Mouse (Mus musculus) gastrocnemius, adult 2 months (tissue): ENCODE measurements at regions not wholly inside any gene's neighbourhood (a gene's known extent, or its start where the extent isn't known, plus 50 kb on each side); places are given as distances from the start of the nearest gene placed in this dataset. TPM values are rescaled to one million over a fixed set of nuclear protein-coding genes. Genes with fewer than 3 reads are reported as not detected.
"Not testable (repeated sequence)": the region's sequence is repeated elsewhere in the genome, so short reads cannot be mapped to it uniquely, and the experiment has no call there.

ENCODE experiments used
- DNase-seq: peaks from one replicate; pipeline ENCODE4 v3.0.0; 2022
- H3K27ac ChIP-seq: fragments of 200-600 bp; 2 replicates; pipeline ENCODE4 v1.8.1; 2022; ENCODE audit warnings: mild to moderate bottlenecking
- H3K4me3 ChIP-seq: fragments of 200-600 bp; 2 replicates; pipeline ENCODE4 v1.8.1; 2022; ENCODE audit warnings: mild to moderate bottlenecking, moderate library complexity
- intact Hi-C: fragments of 180-260 bp; cut with DNase I; formaldehyde crosslinking; loops from one replicate; pipeline ENCODE4 v1.15.1; 2025
- microRNA-seq: library from miRNA; unstranded; fragments of <30 nt; microRNA quantifications from one replicate; pipeline ENCODE4 v1.2.0, GENCODE M21; 2021

GRCm38 (mm10) chr13:66715191-66716161 is 189.2 kb upstream of the Gm10767 start:
- DNase-seq, result not testable (repeated sequence)

GRCm38 (mm10) chr13:66711010-66711409 is 193.7 kb upstream of the Gm10767 start:
- DNase-seq, H3K4me3 ChIP-seq, intact Hi-C loops, H3K27ac ChIP-seq: not testable (repeated sequence)

More at GRCm38 (mm10) chr13:66715191-66716161, 189.2 kb upstream of the Gm10767 start:
- intact Hi-C loops, H3K27ac ChIP-seq, H3K4me3 ChIP-seq: not testable (repeated sequence)

- H3K27ac ChIP-seq, intact Hi-C loops, DNase-seq, H3K4me3 ChIP-seq: not testable (repeated sequence)
Measured at GRCm38 (mm10) chr13:66697983-66698535, 206.7 kb upstream of the Gm10767 start.

GRCm38 (mm10) chr13:66680766-66681165 is 223.9 kb upstream of the Gm10767 start:
- H3K4me3 ChIP-seq, DNase-seq, H3K27ac ChIP-seq, intact Hi-C loops: not testable (repeated sequence)

GRCm38 (mm10) chr13:66642245-66642644 is 201.3 kb upstream of the 2410141K09Rik start:
- intact Hi-C loops, H3K27ac ChIP-seq, DNase-seq, H3K4me3 ChIP-seq: not testable (repeated sequence)

- H3K4me3 ChIP-seq, intact Hi-C loops, H3K27ac ChIP-seq, DNase-seq: not testable (repeated sequence)
Measured at GRCm38 (mm10) chr13:66625761-66626160, 184.8 kb upstream of the 2410141K09Rik start.

GRCm38 (mm10) chr13:66586041-66586440 is 145.1 kb upstream of the 2410141K09Rik start:
- intact Hi-C loops, H3K4me3 ChIP-seq, H3K27ac ChIP-seq: not testable (repeated sequence)
- peak; percentile 15 for DNase-seq

- H3K4me3 ChIP-seq, DNase-seq, intact Hi-C loops, H3K27ac ChIP-seq: not testable (repeated sequence)
Measured at GRCm38 (mm10) chr13:66563616-66564015, 122.7 kb upstream of the 2410141K09Rik start.

GRCm38 (mm10) chr13:66556397-66556796 is 115.5 kb upstream of the 2410141K09Rik start:
- intact Hi-C loops, H3K27ac ChIP-seq, DNase-seq, H3K4me3 ChIP-seq: not testable (repeated sequence)

- H3K4me3 ChIP-seq, H3K27ac ChIP-seq, DNase-seq, intact Hi-C loops: not testable (repeated sequence)
Measured at GRCm38 (mm10) chr13:66547951-66548350, 107.0 kb upstream of the 2410141K09Rik start.

GRCm38 (mm10) chr13:66519596-66519995 is 78.7 kb upstream of the 2410141K09Rik start:
- not testable (repeated sequence) for H3K27ac ChIP-seq
- peak; percentile 9 for DNase-seq

More at GRCm38 (mm10) chr13:66519596-66519995, 78.7 kb upstream of the 2410141K09Rik start:
- intact Hi-C loops, H3K4me3 ChIP-seq: not testable (repeated sequence)

Small RNAs in the stretch of these regions (microRNA-seq; reads per million reads assigned to microRNA genes)
- not detected for gene Gm27501
